Mouse (Mus musculus) heart, embryonic 16.5 days (tissue): Measurements from ENCODE around the gene Ppp1r37. TPM values are rescaled to one million over a fixed set of nuclear protein-coding genes. Genes with fewer than 3 reads are reported as not detected.
"Not testable (repeated sequence)": the region's sequence is repeated elsewhere in the genome, so short reads cannot be mapped to it uniquely, and the experiment has no call there.

Experiments used
- ATAC-seq: fragments of 200-750 bp; cut with Nextera tagmentation; replicated peaks from 2 replicates; pipeline ENCODE4 v1.8.0; 2017; ENCODE audit warnings: moderate number of reproducible peaks; ENCODE audit not compliant: insufficient read depth, low FRiP score; ENCODE audit errors: extremely low read depth
- H3K27ac ChIP-seq: fragments of 300-500 bp; sonication (generic); 2 replicates; pipeline ENCODE4 v1.5.1; 2014; ENCODE audit warnings: mild to moderate bottlenecking, low read length, control low read depth, moderate library complexity
- H3K27me3 ChIP-seq: fragments of 300-500 bp; sonication (generic); 2 replicates; pipeline ENCODE4 v1.6.1; 2014; ENCODE audit warnings: low read length, mixed read lengths; ENCODE audit not compliant: control insufficient read depth, insufficient read depth
- H3K36me3 ChIP-seq: fragments of 300-500 bp; sonication (generic); 2 replicates; pipeline ENCODE4 v1.6.1; 2014; ENCODE audit not compliant: control insufficient read depth, insufficient read depth
- H3K4me1 ChIP-seq: fragments of 300-500 bp; sonication (generic); 2 replicates; pipeline ENCODE4 v1.6.1; 2014; ENCODE audit warnings: low read length, mixed read lengths; ENCODE audit not compliant: control insufficient read depth, insufficient read depth
- H3K4me2 ChIP-seq: fragments of 300-500 bp; sonication (generic); 2 replicates; pipeline ENCODE4 v1.6.1; 2014; ENCODE audit warnings: low read depth, mild to moderate bottlenecking, control low read depth, low read length
- H3K4me3 ChIP-seq: fragments of 300-500 bp; sonication (generic); 2 replicates; pipeline ENCODE4 v1.5.1; 2014; ENCODE audit warnings: mild to moderate bottlenecking, control low read depth, low read length
- H3K9ac ChIP-seq: fragments of 300-500 bp; sonication (generic); 2 replicates; pipeline ENCODE4 v1.6.1; 2014; ENCODE audit warnings: low read length, control low read depth
- H3K9me3 ChIP-seq: fragments of 300-500 bp; sonication (generic); replicated peaks from 2 replicates; pipeline ENCODE4 v1.6.1; 2016; ENCODE audit warnings: low read length; ENCODE audit not compliant: control insufficient read depth
- WGBS: fragments of 180-500 bp; shearing (Covaris S2); extraction: QIAGEN DNeasy Blood & Tissue Kit; methylation state at CpG from one replicate; pipeline ENCODE4 v1.1.7; 2014; 5-methylcytosine and 5-hydroxymethylcytosine counted together
- polyA plus RNA-seq: library from polyadenylated mRNA; unstranded; fragments of >200 nt; fragmentation: Nextera tagmentation; extraction: Ambion mirVana; gene quantifications from 2 replicates; pipeline ENCODE4 v1.2.1, GENCODE M21; 2015

Ppp1r37 gene
- 18.2 and 21.1 TPM in 2 replicates for polyA plus RNA-seq

- Histone ChIP-seq H3K27ac (peak within 1 kb of the TSS; percentile 91), H3K27me3 (no peaks in the 10 kb centered on the region), H3K4me2 (peak within 1 kb of the TSS; percentile 90), H3K36me3 (peaks cover 15% of the 10 kb centered on the region), H3K9ac (peak within 1 kb of the TSS; percentile 93), H3K9me3 (peaks cover 3% of the 10 kb centered on the region), H3K4me3 (peak within 1 kb of the TSS; percentile 89), H3K4me1 (peaks cover 34% of the 10 kb centered on the region)
- no peak for ATAC-seq
- WGBS: 2% methylated on average over 19 of the region's 19 CpGs
These were observed at the start of gene Ppp1r37 for GRCm38 (mm10) chr7:19562643-19563410. Ppp1r37 (minus strand) TSS chr7:19563076.

- WGBS: 78% methylated on average over 5 of the region's 5 CpGs
- Histone ChIP-seq H3K27me3 (no peaks in the 10 kb centered on the region), H3K4me1 (no peaks in the 10 kb centered on the region), H3K9me3 (no peaks in the 10 kb centered on the region), H3K9ac (no peak overlapping the region), H3K4me2 (no peak overlapping the region), H3K4me3 (no peak overlapping the region), H3K36me3 (0 out of 2 replicates have a peak, but pooled peaks cover 4% of the 10 kb centered on the region), H3K27ac (no peak overlapping the region)
- no peak for ATAC-seq
These were observed 48.1 kb upstream of the Ppp1r37 start for GRCm38 (mm10) chr7:19610969-19611368.

GRCm38 (mm10) chr7:19609641-19610332 lies 46.9 kb upstream of the Ppp1r37 start:
- 83% methylated on average over 12 of the region's 12 CpGs for WGBS
- Histone ChIP-seq H3K27ac (no peak overlapping the region), H3K36me3 (0 out of 2 replicates have a peak, but pooled peaks cover 4% of the 10 kb centered on the region), H3K4me3 (no peak overlapping the region), H3K27me3 (no peaks in the 10 kb centered on the region), H3K9ac (no peak overlapping the region), H3K9me3 (no peaks in the 10 kb centered on the region), H3K4me1 (no peaks in the 10 kb centered on the region), H3K4me2 (no peak overlapping the region)
- ATAC-seq: no peak

GRCm38 (mm10) chr7:19607291-19607690 lies 44.4 kb upstream of the Ppp1r37 start:
- Histone ChIP-seq H3K27ac (no peak overlapping the region), H3K4me1 (peaks cover 12% of the 10 kb centered on the region), H3K9ac (no peak overlapping the region), H3K27me3 (no peaks in the 10 kb centered on the region), H3K4me2 (no peak overlapping the region), H3K9me3 (no peaks in the 10 kb centered on the region), H3K4me3 (no peak overlapping the region), H3K36me3 (0 out of 2 replicates have a peak, but pooled peaks cover 4% of the 10 kb centered on the region)
- ATAC-seq: no peak
- 77% methylated on average over 5 of the region's 5 CpGs for WGBS

DNA sequence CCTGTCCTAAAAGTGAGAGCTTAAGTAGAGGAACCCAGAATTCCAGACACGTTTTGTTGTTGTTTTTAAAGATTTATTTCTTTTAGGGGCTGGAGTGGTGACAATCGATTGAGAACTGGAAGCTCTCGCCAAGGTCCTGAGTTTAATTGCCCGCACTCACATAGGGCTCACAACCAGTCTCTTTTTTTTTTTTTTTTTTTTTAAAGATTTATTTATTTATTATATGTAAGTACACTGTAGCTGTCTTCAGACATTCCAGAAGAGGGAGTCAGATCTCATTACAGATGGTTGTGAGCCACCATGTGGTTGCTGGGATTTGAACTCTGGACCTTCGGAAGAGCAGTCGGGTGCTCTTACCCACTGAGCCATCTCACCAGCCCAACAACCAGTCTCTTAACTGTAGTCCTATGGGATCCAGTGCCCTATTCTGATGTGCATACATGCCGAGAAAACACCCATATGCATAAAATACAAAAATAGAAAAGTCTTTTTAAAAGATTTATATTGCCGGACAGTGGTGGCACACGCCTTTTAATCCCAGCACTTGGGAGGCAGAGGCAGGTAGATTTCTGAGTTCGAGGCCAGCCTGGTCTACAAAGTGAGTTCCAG lies 41.8 kb upstream of the Ppp1r37 start:
- peak overlapping the region; percentile 48; the same call in 1 of the 2 replicates for H3K27ac ChIP-seq
- H3K4me1 ChIP-seq: peaks cover 23% of the 10 kb centered on the region
- H3K4me2 ChIP-seq: peak overlapping the region; percentile 91
- not testable (repeated sequence) for H3K9me3 ChIP-seq, H3K9ac ChIP-seq, H3K27me3 ChIP-seq, ATAC-seq
- H3K36me3 ChIP-seq: peaks cover 11% of the 10 kb centered on the region
- H3K4me3 ChIP-seq: peak overlapping the region; percentile 80
- 61% methylated on average over 10 of the region's 10 CpGs for WGBS

DNA sequence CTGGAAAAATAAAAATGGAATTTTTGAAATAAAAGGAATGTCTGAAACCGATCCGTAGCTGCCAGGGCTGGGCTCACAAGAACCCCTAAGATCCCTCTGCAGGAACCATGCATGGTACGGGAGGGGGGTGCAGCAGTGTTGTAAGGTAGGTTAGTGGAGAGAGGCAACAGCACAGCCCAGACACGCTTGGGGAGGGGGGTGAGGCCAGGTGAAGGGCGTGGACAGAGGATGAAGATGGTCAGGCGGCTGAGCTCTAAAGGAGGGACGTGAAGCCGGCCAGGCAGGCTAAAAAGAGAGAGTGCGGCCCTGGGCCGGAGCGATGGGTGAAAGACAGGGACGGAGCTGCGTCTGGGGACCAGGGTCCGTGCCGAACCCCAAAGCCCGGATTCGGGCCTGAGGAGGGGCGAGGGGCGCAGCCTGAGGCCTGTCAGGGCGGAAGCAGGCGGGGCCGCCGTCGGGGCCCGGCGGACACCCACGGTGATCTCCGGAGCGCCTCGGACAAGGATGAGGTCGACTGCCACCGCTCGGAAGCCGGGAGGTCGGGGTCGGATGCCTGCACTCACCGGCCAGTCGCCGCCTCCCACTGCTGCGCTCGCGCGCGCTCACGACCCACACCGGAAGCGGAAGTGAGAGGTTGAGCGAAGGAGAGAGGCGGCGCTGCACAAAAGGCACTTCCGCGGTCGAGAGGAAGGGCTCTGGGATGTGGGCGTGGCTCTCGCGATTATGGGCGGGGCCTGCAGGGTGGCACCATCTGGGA lies 41.2 kb upstream of the Ppp1r37 start, which contains the start of gene Clasrp:
Gene Clasrp (minus strand): TSS at position 638 of the 757 bp plus-strand sequence.
- 1% methylated on average over 56 of the region's 57 CpGs for WGBS
- no peaks in the 10 kb centered on the region for H3K27me3 ChIP-seq
- peak within 1 kb of the TSS; percentile 93 for H3K9ac ChIP-seq
- H3K27ac ChIP-seq: peak within 1 kb of the TSS; percentile 76
- ATAC-seq: peak; percentile 96
- H3K4me3 ChIP-seq: peak within 1 kb of the TSS; percentile 80
- H3K4me1 ChIP-seq: peaks cover 23% of the 10 kb centered on the region
- peak within 1 kb of the TSS; percentile 91 for H3K4me2 ChIP-seq
- peaks cover 15% of the 10 kb centered on the region for H3K36me3 ChIP-seq
- no peaks in the 10 kb centered on the region for H3K9me3 ChIP-seq

GRCm38 (mm10) chr7:19603055-19603454 lies 40.2 kb upstream of the Ppp1r37 start:
- WGBS: 74% methylated on average over 12 of the region's 12 CpGs
- Histone ChIP-seq H3K9me3 (no peaks in the 10 kb centered on the region), H3K27ac (no peak overlapping the region), H3K27me3 (no peaks in the 10 kb centered on the region), H3K4me3 (no peak overlapping the region; the same call in 1 of the 2 replicates), H3K36me3 (peaks cover 15% of the 10 kb centered on the region), H3K4me2 (peak overlapping the region; percentile 91), H3K9ac (peak overlapping the region; percentile 93), H3K4me1 (peaks cover 23% of the 10 kb centered on the region)
- ATAC-seq: no peak

GRCm38 (mm10) chr7:19600562-19600961 lies 37.7 kb upstream of the Ppp1r37 start:
- Histone ChIP-seq H3K9me3 (no peaks in the 10 kb centered on the region), H3K4me3 (no peak overlapping the region), H3K4me2 (no peak overlapping the region), H3K9ac (0 out of 2 replicates have a peak overlapping the region, but pooled peaks have one; percentile 12), H3K27ac (0 out of 2 replicates have a peak overlapping the region, but pooled peaks have one; percentile 28), H3K27me3 (no peaks in the 10 kb centered on the region), H3K4me1 (peaks cover 23% of the 10 kb centered on the region), H3K36me3 (peaks cover 15% of the 10 kb centered on the region)
- no peak for ATAC-seq
- WGBS: 61% methylated on average over 5 of the region's 5 CpGs
